Mouse (Mus musculus) layer of hippocampus, postnatal 36 days (tissue): ENCODE measurements around the gene Slc18a2. TPM values are rescaled to one million over a fixed set of nuclear protein-coding genes. Genes with fewer than 3 reads are reported as not detected.

Experiments
- DNase-seq, 2 experiments: peaks; one replicate each; pipeline ENCODE4 v3.0.0; 2022
- total RNA-seq, 2 experiments: library from RNA; stranded (reverse); gene quantifications; 2 replicates each; pipeline ENCODE4 v1.2.3; 2021

The Slc18a2 gene
- total RNA-seq, 2 experiments from 2014 or later = 1.1 to 1.2 TPM

- no peak for DNase-seq
Observed at GRCm38 (mm10) chr19:59276354-59276753, 15.7 kb downstream of the Slc18a2 start.

GRCm38 (mm10) chr19:59280841-59281240 is 20.1 kb downstream of the Slc18a2 start:
- DNase-seq = no peak

GRCm38 (mm10) chr19:59282001-59282400 is 21.3 kb downstream of the Slc18a2 start:
- no peak for DNase-seq

- DNase-seq = no peak
Observed at GRCm38 (mm10) chr19:59289042-59289441, 28.3 kb downstream of the Slc18a2 start.

- DNase-seq = no peak
Observed at GRCm38 (mm10) chr19:59289811-59290210, 29.1 kb downstream of the Slc18a2 start.

GRCm38 (mm10) chr19:59292183-59292839 is 31.6 kb downstream of the Slc18a2 start:
- peak in 1 of 2 experiments; percentile 23 for DNase-seq

- no peak for DNase-seq
Observed at GRCm38 (mm10) chr19:59315308-59315707, 54.6 kb downstream of the Slc18a2 start.

- peak; percentile 21 to 26 for DNase-seq
Observed at GRCm38 (mm10) chr19:59316571-59316970, 55.9 kb downstream of the Slc18a2 start.

GRCm38 (mm10) chr19:59321990-59322389 is 61.3 kb downstream of the Slc18a2 start, which contains the start of gene Rps12-ps3:
TSS of gene Rps12-ps3 (plus strand) at chr19:59322290.
- no peak for DNase-seq

- no peak for DNase-seq
Observed at GRCm38 (mm10) chr19:59330816-59331225, 70.1 kb downstream of the Slc18a2 start.

- DNase-seq = no peak
Observed at GRCm38 (mm10) chr19:59336655-59337054, 76.0 kb downstream of the Slc18a2 start.

GRCm38 (mm10) chr19:59337872-59338681 is 77.4 kb downstream of the Slc18a2 start:
- DNase-seq = no peak

GRCm38 (mm10) chr19:59339908-59340307 is 79.2 kb downstream of the Slc18a2 start:
- no peak for DNase-seq

GRCm38 (mm10) chr19:59342964-59343363 is 82.3 kb downstream of the Slc18a2 start:
- DNase-seq = no peak

- peak; percentile 8 to 11 for DNase-seq
Observed at GRCm38 (mm10) chr19:59344304-59344711, 83.6 kb downstream of the Slc18a2 start.

- no peak for DNase-seq
Observed at GRCm38 (mm10) chr19:59345081-59345657, 84.5 kb downstream of the Slc18a2 start.

Other genes with a start within 250 kb of the Slc18a2 start
- 10 to 100 TPM; 18.8 to 20.3 TPM for gene Shtn1, start 184.8 kb upstream of the Slc18a2 start, total RNA-seq
- gene Vax1, start 90.8 kb upstream of the Slc18a2 start, total RNA-seq = 1 to 10 TPM; 1.1 to 2.1 TPM
- gene Kcnk18, start 41.7 kb upstream of the Slc18a2 start, total RNA-seq = not detected
- 100 to 1,000 TPM; 260 to 310 TPM for gene Rps12-ps3, start 61.4 kb downstream of the Slc18a2 start, total RNA-seq
- 10 to 100 TPM; 49.9 to 50.0 TPM for gene Pdzd8, start 84.9 kb downstream of the Slc18a2 start, total RNA-seq
- gene Emx2, start 197.5 kb downstream of the Slc18a2 start, total RNA-seq = 10 to 100 TPM; 27.0 to 29.0 TPM